ENCODE assay signal across 11 mouse cellular contexts in the genomic region with DNA sequence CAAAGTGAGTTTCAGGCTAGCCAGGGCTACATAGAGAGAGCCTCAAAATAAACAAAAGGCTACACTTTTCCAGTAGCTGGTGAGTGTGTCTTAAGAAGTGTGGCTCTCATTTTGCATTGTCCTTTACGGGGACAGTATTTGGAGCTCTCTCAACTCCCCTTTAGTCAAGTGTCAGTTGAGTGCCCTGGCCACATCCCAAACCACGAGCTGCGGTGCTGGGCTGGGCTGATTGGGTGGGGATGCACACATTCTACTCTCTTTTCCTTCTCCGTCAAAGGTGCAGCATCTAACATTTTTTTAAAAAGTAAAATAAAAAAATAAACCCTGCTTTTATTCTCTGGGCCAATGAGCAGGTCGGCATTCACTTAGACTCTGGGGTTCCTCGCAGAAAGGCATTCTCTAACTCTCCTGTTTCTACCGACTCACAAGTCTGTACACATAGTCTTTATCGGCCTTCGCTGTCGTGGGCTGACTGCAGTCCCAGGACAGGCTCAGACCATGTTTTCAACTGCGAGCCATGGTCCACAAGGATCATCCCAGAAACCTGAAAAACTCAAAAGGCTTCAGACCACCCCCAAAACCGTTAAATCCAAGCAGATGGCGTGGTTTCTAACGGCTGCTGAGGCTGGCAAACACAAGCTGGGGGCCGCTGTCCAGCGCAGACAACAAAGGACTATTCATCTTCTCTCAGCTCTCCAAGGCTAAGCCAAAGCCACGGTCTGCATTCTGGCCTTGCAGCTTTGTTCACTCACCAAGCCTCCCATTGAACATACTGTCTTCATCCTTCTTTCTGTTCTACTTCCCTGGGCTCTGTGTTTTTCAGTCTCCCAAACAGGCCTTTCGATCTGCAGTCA.
DNase-seq lines count a peak whose midpoint lies in the region; ATAC-seq and TF ChIP-seq lines count a peak whose summit lies in the region.
"Had no signal": no experiment of that assay in that cellular context is flagged by ENCODE, and none has a peak within 500 bp of the region (broad histone marks: within the 10 kb centered on the region; RNA-seq: fewer than 3 reads in every experiment).

No protein-coding gene starts in this region.

- no peaks in the 10 kb centered on the region for H3K27me3 ChIP-seq in hindbrain, postnatal 0 days (ENCODE audit: insufficient read depth, low read length)
- H3K27me3 ChIP-seq in heart, embryonic 11.5 days (ENCODE audit: control insufficient read depth, insufficient read depth, low read length): no peaks in the 10 kb centered on the region
- H3K27me3 ChIP-seq: embryonic facial prominence, embryonic 15.5 days; limb, embryonic 15.5 days had no signal

- peak overlapping the region; percentile 1; the same call in 1 of the 2 replicates for H3K4me2 ChIP-seq in hindbrain, postnatal 0 days (ENCODE audit: low read depth, low read length)
- no peak overlapping the region for H3K4me2 ChIP-seq in heart, embryonic 11.5 days
- H3K4me2 ChIP-seq: embryonic facial prominence, embryonic 15.5 days; limb, embryonic 15.5 days had no signal

- H3K36me3 ChIP-seq in hindbrain, postnatal 0 days (ENCODE audit: insufficient read depth, low read length): no peaks in the 10 kb centered on the region
- H3K36me3 ChIP-seq in heart, embryonic 11.5 days (ENCODE audit: control insufficient read depth, insufficient read depth, low read length): no peaks in the 10 kb centered on the region
- H3K36me3 ChIP-seq: embryonic facial prominence, embryonic 15.5 days; G1E; limb, embryonic 15.5 days had no signal

- TF ChIP-seq CTCF in hindbrain, postnatal 0 days (IDR thresholded peaks at IDR 0.05; ENCODE audit: low read depth): no peak

- peak; percentile 13 to 47 for DNase-seq in layer of hippocampus, adult 18-20 months (ENCODE audit: low spot score in 2 of 2)
- no peak for DNase-seq in layer of hippocampus, adult 9-10 months (ENCODE audit: low spot score)
- peak; percentile 74 for DNase-seq in embryo, embryonic 11 days
- peak; percentile 81 for DNase-seq in hindbrain, postnatal 0 days (ENCODE audit: low spot score)
- DNase-seq in natural killer cell, adult 2 months (ENCODE audit: low spot score in 2 of 2): peak; percentile 29 to 64

- no peak overlapping the region for H3K4me3 ChIP-seq in hindbrain, postnatal 0 days (ENCODE audit: low read length)
- no peak overlapping the region for H3K4me3 ChIP-seq in heart, embryonic 11.5 days (ENCODE audit: low read depth, low read length)
- H3K4me3 ChIP-seq: embryonic facial prominence, embryonic 15.5 days; limb, embryonic 15.5 days had no signal

- H3K9me3 ChIP-seq in hindbrain, postnatal 0 days (ENCODE audit: low read length): no peaks in the 10 kb centered on the region
- H3K9me3 ChIP-seq in heart, embryonic 11.5 days (replicated peaks; ENCODE audit: control insufficient read depth, low read length): no peaks in the 10 kb centered on the region
- H3K9me3 ChIP-seq: embryonic facial prominence, embryonic 15.5 days; G1E; limb, embryonic 15.5 days had no signal

- peak overlapping the region; percentile 79 for H3K27ac ChIP-seq in hindbrain, postnatal 0 days
- no peak overlapping the region for H3K27ac ChIP-seq in heart, embryonic 11.5 days (ENCODE audit: low read depth, low read length)
- H3K27ac ChIP-seq: embryonic facial prominence, embryonic 15.5 days; limb, embryonic 15.5 days had no signal

- 25% methylated on average over 18 of the region's 18 CpGs for WGBS in hindbrain, postnatal 0 days
- WGBS in heart, embryonic 11.5 days (ENCODE audit: insufficient replicate concordance): 63% methylated on average over 18 of the region's 18 CpGs

- peak; percentile 88 for ATAC-seq in hindbrain, postnatal 0 days
- no peak for ATAC-seq in CD4-positive, CD25-positive, alpha-beta regulatory T cell, adult 4 months
- no peak for ATAC-seq in monocyte, adult 5-6 weeks (replicated peaks; ENCODE audit: insufficient number of reproducible peaks, low FRiP score, low TSS enrichment, poor library complexity, severe bottlenecking)
- ATAC-seq in heart, embryonic 11.5 days (replicated peaks; ENCODE audit: insufficient number of reproducible peaks, low FRiP score, low TSS enrichment): no peak

- H3K4me1 ChIP-seq in hindbrain, postnatal 0 days (ENCODE audit: insufficient read depth, low read length): no peaks in the 10 kb centered on the region
- no peaks in the 10 kb centered on the region for H3K4me1 ChIP-seq in heart, embryonic 11.5 days (ENCODE audit: control insufficient read depth, insufficient read depth, low read length)

- H3K9ac ChIP-seq in hindbrain, postnatal 0 days (replicated peaks; ENCODE audit: low read length): no peak overlapping the region
- no peak overlapping the region for H3K9ac ChIP-seq in heart, embryonic 11.5 days (ENCODE audit: low read depth, low read length)
- H3K9ac ChIP-seq: embryonic facial prominence, embryonic 15.5 days; limb, embryonic 15.5 days had no signal
